Mouse (Mus musculus): ENCODE results near the gene Psmb6.

GRCm38 (mm10) chr11:70511825-70512224, 13.3 kb upstream of the Psmb6 start:
- TF ChIP-seq CTCF (IDR thresholded peaks at IDR 0.05; ENCODE audit: extremely low read depth, insufficient read depth, insufficient read length, insufficient replicate concordance), result no peak
- TF ChIP-seq POLR2A (IDR thresholded peaks at IDR 0.05; ENCODE audit: low read depth, low read length), result no peak
